Mouse (Mus musculus) gastrocnemius, adult 2 months (tissue): ENCODE results near the gene Slc1a7. TPM values are rescaled to one million over a fixed set of nuclear protein-coding genes. Genes with fewer than 3 reads are reported as not detected.
A peak's percentile ranks its signal among the peaks of the same experiment; 100 is the strongest.

Experiments used
- DNase-seq: peaks from one replicate; pipeline ENCODE4 v3.0.0; 2022
- H3K27ac ChIP-seq: fragments of 200-600 bp; 2 replicates; pipeline ENCODE4 v1.8.1; 2022; ENCODE audit warnings: mild to moderate bottlenecking
- H3K4me3 ChIP-seq: fragments of 200-600 bp; 2 replicates; pipeline ENCODE4 v1.8.1; 2022; ENCODE audit warnings: mild to moderate bottlenecking, moderate library complexity
- CTCF ChIP-seq: fragments of 200-600 bp; IDR thresholded peaks from 2 replicates; pipeline ENCODE4 v1.8.1; 2022; ENCODE audit warnings: antibody characterized with exemption, mild to moderate bottlenecking, moderate library complexity
- intact Hi-C: fragments of 180-260 bp; cut with DNase I; formaldehyde crosslinking; loops from one replicate; pipeline ENCODE4 v1.15.1; 2025
- total RNA-seq, 2 experiments: library from RNA; stranded (reverse); gene quantifications; 2 replicates each; pipeline ENCODE4 v1.2.3; 2021

The Slc1a7 gene
- total RNA-seq, 2 experiments from 2014 or later: 0.10 to 0.17 TPM

DNA sequence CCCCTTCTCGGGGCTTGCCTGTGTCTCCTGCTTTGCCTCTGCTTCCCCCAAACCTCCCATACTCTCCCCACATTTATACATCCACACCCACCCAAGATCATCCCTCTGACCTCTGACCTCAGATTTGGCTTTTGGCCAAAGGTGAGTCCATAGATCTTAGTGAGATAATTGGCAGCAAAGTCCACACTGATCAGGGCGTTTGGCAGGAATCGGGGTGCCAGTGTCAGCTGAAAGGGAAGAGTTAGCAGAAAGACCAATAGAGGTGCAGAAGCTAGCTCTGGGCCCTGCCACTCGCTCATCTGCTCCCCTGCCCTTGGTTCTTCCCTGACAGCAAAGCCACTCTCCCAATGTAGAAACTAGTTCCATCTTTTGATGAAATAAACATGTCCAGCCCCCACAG lies 55.1 kb downstream of the Slc1a7 start:
- no peak overlapping the region for H3K4me3 ChIP-seq
- H3K27ac ChIP-seq: no peak overlapping the region
- no peak for DNase-seq
- no peak for TF ChIP-seq CTCF
- intact Hi-C loops: no loop called here

GRCm38 (mm10) chr4:108024641-108025040 lies 56.5 kb downstream of the Slc1a7 start:
- peak; percentile 77 for DNase-seq
- Histone ChIP-seq H3K4me3 (no peak overlapping the region), H3K27ac (peak overlapping the region; percentile 41)
- intact Hi-C loops: no loop called here
- no peak for TF ChIP-seq CTCF

DNA sequence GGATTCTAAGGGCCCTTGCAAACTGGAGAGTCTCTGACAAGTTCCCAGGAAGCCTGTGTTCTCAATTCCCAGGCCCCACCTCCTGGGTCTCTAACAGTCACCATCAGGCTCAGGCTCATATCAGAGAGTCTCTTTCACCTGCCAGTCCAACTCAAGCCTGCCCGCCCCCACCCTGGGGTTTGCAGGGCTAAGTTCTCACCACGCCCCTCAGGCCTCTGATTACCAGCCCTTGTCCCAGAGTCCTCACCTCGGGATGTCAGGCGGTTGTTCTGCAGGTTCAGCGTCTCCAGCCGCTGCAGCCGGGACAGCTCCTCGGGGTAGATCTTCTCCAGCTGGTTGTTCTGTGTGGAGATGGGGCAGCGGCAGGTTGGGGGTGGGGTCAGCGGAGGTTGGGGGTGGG lies 57.1 kb downstream of the Slc1a7 start:
- 0 out of 2 replicates have a peak overlapping the region, but pooled peaks have one; percentile 31 for H3K27ac ChIP-seq
- DNase-seq: no peak
- intact Hi-C loops: no loop called here
- H3K4me3 ChIP-seq: no peak overlapping the region
- TF ChIP-seq CTCF: no peak

GRCm38 (mm10) chr4:108026193-108026592 lies 58.1 kb downstream of the Slc1a7 start:
- Histone ChIP-seq H3K4me3 (no peak overlapping the region), H3K27ac (no peak overlapping the region)
- no peak for DNase-seq
- intact Hi-C loops: no loop called here
- no peak for TF ChIP-seq CTCF

GRCm38 (mm10) chr4:108030888-108031501 lies 62.9 kb downstream of the Slc1a7 start:
- intact Hi-C loops: no loop called here
- peak overlapping the region; percentile 84 for H3K27ac ChIP-seq
- H3K4me3 ChIP-seq: peak overlapping the region; percentile 86
- no peak for DNase-seq
- no peak for TF ChIP-seq CTCF

- peak; percentile 84 for DNase-seq
- Histone ChIP-seq H3K27ac (peak overlapping the region; percentile 84), H3K4me3 (peak overlapping the region; percentile 86)
- intact Hi-C loops: no loop called here
- TF ChIP-seq CTCF: no peak
These were observed 63.6 kb downstream of the Slc1a7 start for GRCm38 (mm10) chr4:108031502-108032351.

DNA sequence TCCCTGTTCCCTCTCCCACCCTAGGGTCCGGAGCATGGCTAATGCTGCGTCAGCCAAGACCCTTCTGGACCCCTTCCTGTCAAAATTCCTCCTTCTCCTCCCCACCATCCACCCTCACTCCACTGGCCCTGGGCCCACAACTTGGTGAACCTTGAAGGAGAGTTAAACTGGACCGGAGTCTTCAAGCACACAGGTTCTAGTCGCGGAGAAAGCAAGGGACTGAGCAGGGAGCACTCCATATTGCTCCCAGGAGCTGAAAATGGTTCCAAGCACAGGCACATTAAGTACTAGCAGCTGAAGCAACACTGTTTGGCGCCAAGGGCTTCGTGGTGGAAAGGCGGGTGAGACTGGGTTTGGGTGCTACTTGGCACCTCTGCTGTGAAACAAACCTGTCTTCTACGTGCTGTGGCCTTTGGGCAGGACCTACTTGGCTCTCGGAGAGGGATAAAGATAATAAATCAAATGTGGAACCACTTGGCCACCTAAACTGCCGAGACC lies 64.3 kb downstream of the Slc1a7 start:
- no peak for TF ChIP-seq CTCF
- Histone ChIP-seq H3K4me3 (peak overlapping the region; percentile 86), H3K27ac (peak overlapping the region; percentile 84)
- intact Hi-C loops: no loop called here
- no peak for DNase-seq

GRCm38 (mm10) chr4:108033041-108033764 lies 65.1 kb downstream of the Slc1a7 start:
- DNase-seq: no peak
- no peak for TF ChIP-seq CTCF
- H3K27ac ChIP-seq: peak overlapping the region; percentile 84
- H3K4me3 ChIP-seq: no peak overlapping the region
- intact Hi-C loops: no loop called here

GRCm38 (mm10) chr4:108037027-108037426 lies 68.9 kb downstream of the Slc1a7 start:
- Histone ChIP-seq H3K4me3 (no peak overlapping the region), H3K27ac (peak overlapping the region; percentile 63; the same call in 1 of the 2 replicates)
- TF ChIP-seq CTCF: no peak
- intact Hi-C loops: no loop called here
- DNase-seq: peak; percentile 49

- intact Hi-C loops: no loop called here
- no peak for TF ChIP-seq CTCF
- Histone ChIP-seq H3K27ac (no peak overlapping the region), H3K4me3 (no peak overlapping the region)
- DNase-seq: no peak
These were observed 77.3 kb downstream of the Slc1a7 start for GRCm38 (mm10) chr4:108045136-108046107.

DNA sequence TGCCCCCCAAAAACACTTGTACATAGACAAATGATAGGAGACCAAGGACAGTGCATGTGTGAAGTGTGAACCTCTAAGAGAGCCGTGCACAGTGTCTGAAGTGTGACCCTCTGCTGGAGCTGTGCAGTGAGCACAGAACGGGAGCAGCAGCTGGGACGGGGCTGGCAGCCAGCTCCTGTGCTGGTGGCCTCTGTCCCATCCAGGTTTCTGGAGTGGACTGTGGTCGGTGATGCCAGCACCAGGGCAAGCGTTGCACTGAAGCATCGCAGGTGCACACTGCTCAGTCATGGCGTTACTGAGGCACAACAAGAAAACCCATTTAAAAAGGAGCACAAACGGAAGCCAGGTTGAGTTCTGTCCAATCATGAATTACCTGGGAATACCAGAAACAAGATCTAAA lies 78.0 kb downstream of the Slc1a7 start:
- no peak overlapping the region for H3K27ac ChIP-seq
- intact Hi-C loops: no loop called here
- peak; percentile 71 for DNase-seq

More for the DNA sequence above, 78.0 kb downstream of the Slc1a7 start:
- TF ChIP-seq CTCF: no peak
- no peak overlapping the region for H3K4me3 ChIP-seq
